Mouse (Mus musculus) heart, postnatal 0 days (tissue): ENCODE results near the gene Ropn1l.

ENCODE experiments used
- CTCF ChIP-seq: IDR thresholded peaks from 2 replicates; pipeline ENCODE4 v1.5.1; 2016; ENCODE audit warnings: antibody characterized with exemption, control low read depth, low read depth
- EP300 ChIP-seq: IDR thresholded peaks from 2 replicates; pipeline ENCODE4 v1.6.1; 2016; ENCODE audit warnings: antibody characterized with exemption, low read depth

- TF ChIP-seq CTCF (no peak), EP300 (no peak)
Observed at GRCm38 (mm10) chr15:31436811-31437210, 16.7 kb downstream of the Ropn1l start.
